Mouse (Mus musculus): Measurements from ENCODE around the gene Sec61b. TPM values are rescaled to one million over a fixed set of nuclear protein-coding genes. Genes with fewer than 3 reads are reported as not detected.

Sec61b gene
- total RNA-seq, 1 experiment from 2014 or later: 222 TPM

- DNase-seq: no peak
Measured at GRCm38 (mm10) chr4:47480576-47480975, 6.1 kb downstream of the Sec61b start.

GRCm38 (mm10) chr4:47491243-47491642 lies 16.8 kb downstream of the Sec61b start:
- no peak for DNase-seq

- DNase-seq: no peak
Measured at GRCm38 (mm10) chr4:47492311-47493086, 18.0 kb downstream of the Sec61b start.

GRCm38 (mm10) chr4:47493456-47493855 lies 19.0 kb downstream of the Sec61b start:
- DNase-seq: no peak

GRCm38 (mm10) chr4:47494137-47494536 lies 19.7 kb downstream of the Sec61b start:
- DNase-seq: no peak

GRCm38 (mm10) chr4:47494686-47495085 lies 20.2 kb downstream of the Sec61b start:
- no peak for DNase-seq

GRCm38 (mm10) chr4:47497811-47498385 lies 23.4 kb downstream of the Sec61b start:
- peak; percentile 21 for DNase-seq

- peak; percentile 61 for DNase-seq
Measured at GRCm38 (mm10) chr4:47499121-47499545, 24.7 kb downstream of the Sec61b start.

GRCm38 (mm10) chr4:47502546-47502971 lies 28.1 kb downstream of the Sec61b start:
- DNase-seq: peak; percentile 34

GRCm38 (mm10) chr4:47503045-47503444 lies 28.6 kb downstream of the Sec61b start:
- no peak for DNase-seq

- no peak for DNase-seq
Measured at GRCm38 (mm10) chr4:47504841-47505517, 30.5 kb downstream of the Sec61b start.

GRCm38 (mm10) chr4:47518551-47519181 lies 44.2 kb downstream of the Sec61b start:
- no peak for DNase-seq

- no peak for DNase-seq
Measured at GRCm38 (mm10) chr4:47520076-47520475, 45.6 kb downstream of the Sec61b start.

- peak; percentile 49 for DNase-seq
Measured at GRCm38 (mm10) chr4:47521884-47522605, 47.6 kb downstream of the Sec61b start.

- DNase-seq: no peak
Measured at GRCm38 (mm10) chr4:47529866-47530265, 55.4 kb downstream of the Sec61b start.

Other genes with a start within 250 kb of the Sec61b start
- 36.7 and 40.3 TPM in 2 replicates for gene Tgfbr1, start 121.4 kb upstream of the Sec61b start, total RNA-seq (2021)
- 138 and 149 TPM in 2 replicates for gene Alg2, start 325 bp upstream of the Sec61b start, total RNA-seq (2021)

All from adrenal gland, postnatal 25 days (tissue).